Mouse (Mus musculus): ENCODE data around the gene Pecam1.
A peak's percentile ranks its signal among the peaks of the same experiment; 100 is the strongest.
"Not testable (repeated sequence)": the region's sequence is repeated elsewhere in the genome, so short reads cannot be mapped to it uniquely, and the experiment has no call there.

Pecam1 gene

GRCm38 (mm10) chr11:106669873-106670173 is 80.6 kb downstream of the Pecam1 start:
- no peak for DNase-seq (ENCODE audit: inconsistent age in 2 of 2, low spot score in 1 of 2)

GRCm38 (mm10) chr11:106669102-106669872 is 81.1 kb downstream of the Pecam1 start:
- DNase-seq (ENCODE audit: inconsistent age in 2 of 2, low spot score in 1 of 2), result peak in 1 of 2 experiments; percentile 73

GRCm38 (mm10) chr11:106668336-106668735 is 82.1 kb downstream of the Pecam1 start:
- DNase-seq (ENCODE audit: inconsistent age in 2 of 2, low spot score in 1 of 2), result peak in 1 of 2 experiments; percentile 46

- DNase-seq (ENCODE audit: inconsistent age in 2 of 2, low spot score in 1 of 2), result no peak
These were observed 82.6 kb downstream of the Pecam1 start for GRCm38 (mm10) chr11:106667855-106668254.

GRCm38 (mm10) chr11:106666470-106667107 is 83.8 kb downstream of the Pecam1 start:
- DNase-seq (ENCODE audit: inconsistent age in 2 of 2, low spot score in 1 of 2), result no peak

GRCm38 (mm10) chr11:106665841-106666240 is 84.6 kb downstream of the Pecam1 start:
- no peak for DNase-seq (ENCODE audit: inconsistent age in 2 of 2, low spot score in 1 of 2)

- no peak for DNase-seq (ENCODE audit: inconsistent age in 2 of 2, low spot score in 1 of 2)
These were observed 85.1 kb downstream of the Pecam1 start for GRCm38 (mm10) chr11:106665328-106665727.

- no peak for DNase-seq (ENCODE audit: inconsistent age in 2 of 2, low spot score in 1 of 2)
These were observed 85.7 kb downstream of the Pecam1 start for GRCm38 (mm10) chr11:106664691-106665090.

GRCm38 (mm10) chr11:106663838-106664237 is 86.6 kb downstream of the Pecam1 start:
- DNase-seq (ENCODE audit: inconsistent age in 2 of 2, low spot score in 1 of 2), result no peak

GRCm38 (mm10) chr11:106662634-106663407 is 87.6 kb downstream of the Pecam1 start:
- no peak for DNase-seq (ENCODE audit: inconsistent age in 2 of 2, low spot score in 1 of 2)

- peak in 1 of 2 experiments; percentile 68 for DNase-seq (ENCODE audit: inconsistent age in 2 of 2, low spot score in 1 of 2)
These were observed 89.9 kb downstream of the Pecam1 start for GRCm38 (mm10) chr11:106660453-106661081.

- DNase-seq (ENCODE audit: inconsistent age in 2 of 2, low spot score in 1 of 2), result peak; percentile 53 to 76
These were observed 90.7 kb downstream of the Pecam1 start for GRCm38 (mm10) chr11:106659598-106660295.

GRCm38 (mm10) chr11:106658051-106658880 is 92.2 kb downstream of the Pecam1 start:
- DNase-seq (ENCODE audit: inconsistent age in 2 of 2, low spot score in 1 of 2), result peak; percentile 79 to 89

GRCm38 (mm10) chr11:106656896-106657498 is 93.4 kb downstream of the Pecam1 start:
- DNase-seq (ENCODE audit: inconsistent age in 2 of 2, low spot score in 1 of 2), result not testable (repeated sequence)

- peak; percentile 72 to 93 for DNase-seq (ENCODE audit: inconsistent age in 2 of 2, low spot score in 1 of 2)
These were observed 102.1 kb downstream of the Pecam1 start for GRCm38 (mm10) chr11:106648347-106648746.

GRCm38 (mm10) chr11:106642966-106643637 is 107.3 kb downstream of the Pecam1 start:
- DNase-seq (ENCODE audit: inconsistent age in 2 of 2, low spot score in 1 of 2), result no peak

GRCm38 (mm10) chr11:106641580-106641979 is 108.8 kb downstream of the Pecam1 start:
- no peak for DNase-seq (ENCODE audit: inconsistent age in 2 of 2, low spot score in 1 of 2)

- no peak for DNase-seq (ENCODE audit: inconsistent age in 2 of 2, low spot score in 1 of 2)
These were observed 110.4 kb downstream of the Pecam1 start for GRCm38 (mm10) chr11:106640059-106640458.

GRCm38 (mm10) chr11:106639356-106639692 is 111.1 kb downstream of the Pecam1 start:
- no peak for DNase-seq (ENCODE audit: inconsistent age in 2 of 2, low spot score in 1 of 2)

All from adrenal gland, adult (tissue).